Mouse (Mus musculus) natural killer cell, adult 2 months (primary cell): ENCODE results near the gene Vps9d1.
A peak's percentile ranks its signal among the peaks of the same experiment; 100 is the strongest.
"Not testable (repeated sequence)": the region's sequence is repeated elsewhere in the genome, so short reads cannot be mapped to it uniquely, and the experiment has no call there.

Experiments
- DNase-seq, 2 experiments: peaks; one replicate each; pipeline ENCODE4 v3.0.0; 2022; ENCODE audit warnings: low spot score in 2 of 2

Vps9d1 gene

GRCm38 (mm10) chr8:123254099-123254885, at the start of gene Vps9d1, which contains the start of gene Zfp276:
Vps9d1 (minus strand) TSS chr8:123254348.
Zfp276 (plus strand) TSS chr8:123254195.
- DNase-seq = peak; percentile 67 to 75

- no peak for DNase-seq
Measured at GRCm38 (mm10) chr8:123298301-123298700, 44.2 kb upstream of the Vps9d1 start.

GRCm38 (mm10) chr8:123292785-123293184, 38.6 kb upstream of the Vps9d1 start:
- DNase-seq = no peak

GRCm38 (mm10) chr8:123292281-123292680, 38.1 kb upstream of the Vps9d1 start:
- no peak for DNase-seq

- no peak for DNase-seq
Measured at GRCm38 (mm10) chr8:123291716-123292115, 37.6 kb upstream of the Vps9d1 start.

- no peak for DNase-seq
Measured at GRCm38 (mm10) chr8:123290679-123291078, 36.5 kb upstream of the Vps9d1 start.

- peak in 1 of 2 experiments; percentile 29 for DNase-seq
Measured at GRCm38 (mm10) chr8:123290166-123290565, 36.0 kb upstream of the Vps9d1 start.

- DNase-seq = no peak
Measured at GRCm38 (mm10) chr8:123287362-123287761, 33.2 kb upstream of the Vps9d1 start.

- no peak for DNase-seq
Measured at GRCm38 (mm10) chr8:123284493-123284892, 30.3 kb upstream of the Vps9d1 start.

GRCm38 (mm10) chr8:123283991-123284390, 29.8 kb upstream of the Vps9d1 start:
- DNase-seq = peak in 1 of 2 experiments; percentile 37

GRCm38 (mm10) chr8:123282994-123283393, 28.8 kb upstream of the Vps9d1 start:
- DNase-seq = peak in 1 of 2 experiments; percentile 53

- DNase-seq = no peak
Measured at GRCm38 (mm10) chr8:123280302-123281094, 26.4 kb upstream of the Vps9d1 start.

- no peak for DNase-seq
Measured at GRCm38 (mm10) chr8:123279828-123280227, 25.7 kb upstream of the Vps9d1 start.

GRCm38 (mm10) chr8:123278445-123278844, 24.3 kb upstream of the Vps9d1 start:
- DNase-seq = no peak

- no peak for DNase-seq
Measured at GRCm38 (mm10) chr8:123275096-123275495, 20.9 kb upstream of the Vps9d1 start.

GRCm38 (mm10) chr8:123274447-123274846, 20.3 kb upstream of the Vps9d1 start:
- no peak for DNase-seq

- DNase-seq = no peak
Measured at GRCm38 (mm10) chr8:123271901-123272300, 17.8 kb upstream of the Vps9d1 start.

GRCm38 (mm10) chr8:123271147-123271546, 17.0 kb upstream of the Vps9d1 start:
- DNase-seq = no peak

- no peak for DNase-seq
Measured at GRCm38 (mm10) chr8:123267926-123268656, 13.9 kb upstream of the Vps9d1 start.

GRCm38 (mm10) chr8:123257593-123257992, 3.4 kb upstream of the Vps9d1 start:
- DNase-seq = not testable (repeated sequence)

- no peak for DNase-seq
Measured at GRCm38 (mm10) chr8:123257114-123257513, 3.0 kb upstream of the Vps9d1 start.

GRCm38 (mm10) chr8:123255170-123255569, 1.0 kb upstream of the Vps9d1 start:
- no peak for DNase-seq
